Mouse (Mus musculus): ENCODE data around the gene Myof.

Myof gene

DNA sequence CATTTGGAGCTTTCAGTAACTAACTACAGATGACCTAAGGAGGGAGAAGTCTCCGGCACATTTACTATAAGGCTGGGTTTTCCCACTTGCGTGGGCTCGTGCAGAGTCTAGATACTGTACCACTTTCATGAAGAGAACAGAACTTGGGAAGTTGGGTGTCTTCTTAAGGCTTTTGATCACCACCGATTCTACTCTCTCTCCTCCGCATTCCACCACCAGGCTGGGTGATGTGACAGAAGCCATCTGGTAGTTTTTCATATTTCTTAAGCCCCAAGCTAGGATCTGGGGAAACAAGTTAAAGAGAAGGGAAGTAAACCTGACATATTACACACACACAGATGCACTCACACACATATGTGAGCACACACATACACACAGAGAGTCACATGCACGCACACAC, 108.7 kb downstream of the Myof start:
- no peak for DNase-seq

GRCm38 (mm10) chr19:37932198-37932597, 111.2 kb downstream of the Myof start:
- no peak for DNase-seq

DNA sequence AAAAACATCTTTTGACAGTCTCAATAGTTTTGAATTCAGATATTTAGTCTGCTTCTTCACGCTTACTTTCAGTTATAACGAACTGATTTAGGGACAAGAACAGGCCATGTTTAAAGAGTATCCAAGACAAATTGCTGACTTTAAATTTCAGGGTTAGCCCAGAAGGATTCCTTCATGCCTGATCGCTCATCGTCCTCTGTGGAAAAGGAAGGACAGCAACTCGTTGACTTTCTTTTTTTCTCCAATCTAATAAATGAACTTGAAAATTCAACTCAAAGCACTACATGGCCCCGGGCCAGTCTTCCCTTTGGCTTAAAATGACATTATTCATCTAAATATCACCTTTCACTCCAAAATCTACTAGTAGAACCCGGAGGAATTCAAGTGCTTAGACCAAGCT, 115.5 kb downstream of the Myof start:
- no peak for DNase-seq

DNA sequence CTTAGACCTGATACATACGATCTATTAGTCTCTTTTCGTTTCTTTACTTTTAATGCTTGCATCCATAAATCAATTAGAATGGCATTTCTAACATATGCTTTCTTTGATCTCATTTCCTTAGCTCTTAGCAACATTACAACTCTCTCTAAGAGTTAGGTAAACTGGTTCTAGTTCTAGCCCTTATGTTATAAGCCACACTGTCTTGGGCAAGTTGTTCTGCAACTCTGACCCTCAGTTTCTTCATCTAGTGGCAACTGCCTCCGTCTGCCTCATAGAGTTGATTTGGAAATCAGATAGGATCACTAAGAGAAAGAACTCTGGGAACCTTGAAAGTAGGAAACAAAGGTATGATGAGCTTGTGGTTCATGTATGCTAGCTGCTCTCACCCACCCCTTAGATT, 118.1 kb downstream of the Myof start:
- no peak for DNase-seq

GRCm38 (mm10) chr19:37924266-37924665, 119.1 kb downstream of the Myof start:
- DNase-seq = no peak

GRCm38 (mm10) chr19:37921098-37921497, 122.3 kb downstream of the Myof start:
- DNase-seq = no peak

- DNase-seq = no peak
Observed at GRCm38 (mm10) chr19:37918515-37918932, 124.9 kb downstream of the Myof start.

DNA sequence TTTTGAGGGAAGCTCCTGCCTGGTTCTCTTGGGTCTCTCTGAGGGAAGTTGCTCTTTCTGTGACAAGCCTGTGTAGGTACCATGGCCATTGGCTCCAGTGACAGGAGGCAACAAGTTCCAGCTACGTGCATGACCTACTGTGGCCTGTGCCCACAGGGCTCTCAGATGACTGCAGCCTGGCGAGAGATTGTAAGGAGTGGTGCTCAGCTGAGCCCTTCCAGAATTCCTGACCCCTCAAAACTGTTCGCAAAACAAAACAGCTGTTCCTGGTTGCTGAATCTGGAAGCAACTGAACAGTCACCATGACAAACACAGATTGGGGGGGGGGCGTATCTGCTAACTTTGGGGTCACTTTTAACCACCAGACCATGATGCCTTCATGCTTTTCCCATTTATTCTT, 129.1 kb downstream of the Myof start:
- no peak for DNase-seq

DNA sequence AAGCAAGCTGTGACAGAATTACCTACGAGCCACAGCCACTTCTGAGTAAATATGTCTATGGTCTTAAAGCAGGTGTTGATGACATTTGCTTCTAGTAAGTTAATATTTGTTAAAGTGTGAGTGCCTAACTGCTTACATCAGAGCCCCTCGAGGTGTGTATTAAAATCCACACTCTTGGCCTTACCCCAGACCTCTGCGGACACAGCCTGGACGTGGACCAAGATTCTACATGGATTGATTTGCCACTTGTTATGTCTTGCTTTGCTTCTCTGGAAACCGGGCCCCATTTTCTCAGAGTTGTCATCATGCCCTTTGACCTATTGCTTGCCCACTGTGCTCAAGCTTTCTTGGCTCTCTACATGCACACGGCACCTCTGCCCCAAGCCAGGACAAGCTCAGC, 130.9 kb downstream of the Myof start:
- DNase-seq = no peak

DNA sequence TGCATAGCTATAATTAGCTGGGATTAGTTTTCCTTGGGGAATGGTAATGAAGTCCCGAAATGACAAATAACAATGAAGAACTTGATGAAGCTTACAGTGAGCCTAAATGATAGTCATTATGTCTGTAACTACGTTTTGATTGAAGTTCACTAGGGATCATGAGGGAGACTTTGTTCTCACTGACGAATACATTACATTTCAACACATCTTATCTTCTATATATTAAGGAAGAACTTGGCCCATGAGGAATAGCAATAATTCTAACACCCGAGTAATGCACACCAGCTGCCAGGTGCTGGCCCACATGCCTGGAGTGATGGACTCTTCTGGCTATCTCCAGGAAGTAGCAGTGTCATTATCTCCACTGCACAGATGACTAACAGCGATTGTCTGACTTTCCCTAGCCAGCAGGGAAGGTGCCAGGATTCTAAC, 133.5 kb downstream of the Myof start:
- DNase-seq = no peak

DNA sequence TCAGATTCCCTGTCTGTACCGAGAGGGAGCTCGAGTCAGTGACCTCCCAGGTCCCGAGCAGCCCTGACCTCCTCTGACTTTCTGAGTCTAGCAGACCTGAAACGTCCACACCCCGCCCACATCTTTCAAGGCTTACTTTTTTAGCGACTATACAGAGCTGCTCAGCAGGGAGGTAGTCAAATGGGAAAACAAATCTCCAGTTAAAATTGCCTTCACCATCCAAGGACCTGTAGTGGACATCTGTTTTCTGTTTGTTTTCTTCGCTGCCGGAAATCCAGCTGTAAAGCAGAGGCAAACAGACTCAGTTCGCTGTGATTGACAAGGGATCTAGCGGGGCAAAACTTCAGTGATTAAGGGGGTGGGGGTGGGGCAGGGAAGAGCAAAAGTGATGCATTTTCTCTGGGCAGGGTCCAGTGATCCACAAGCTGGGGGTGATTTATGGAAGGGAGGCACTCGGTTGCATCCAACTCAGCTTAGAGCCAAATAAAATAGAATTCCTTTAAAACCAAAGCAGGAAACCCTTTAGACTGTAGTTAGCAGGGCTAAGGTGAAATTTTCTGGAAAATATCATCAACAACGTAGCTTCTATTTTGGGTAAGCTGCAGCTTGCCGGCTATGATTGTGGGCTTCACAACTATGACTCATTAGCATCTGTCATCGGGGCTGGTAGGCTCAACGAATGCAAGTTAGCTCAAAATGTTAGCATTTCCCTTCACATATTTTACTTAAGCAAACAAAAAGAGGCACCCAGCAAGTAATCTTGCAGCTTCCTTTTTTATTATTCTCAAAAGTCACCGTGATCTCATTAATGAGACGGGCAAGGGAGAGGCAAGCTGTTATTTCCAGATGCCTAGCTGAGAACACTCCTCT, 135.7 kb downstream of the Myof start:
- DNase-seq = no peak

DNA sequence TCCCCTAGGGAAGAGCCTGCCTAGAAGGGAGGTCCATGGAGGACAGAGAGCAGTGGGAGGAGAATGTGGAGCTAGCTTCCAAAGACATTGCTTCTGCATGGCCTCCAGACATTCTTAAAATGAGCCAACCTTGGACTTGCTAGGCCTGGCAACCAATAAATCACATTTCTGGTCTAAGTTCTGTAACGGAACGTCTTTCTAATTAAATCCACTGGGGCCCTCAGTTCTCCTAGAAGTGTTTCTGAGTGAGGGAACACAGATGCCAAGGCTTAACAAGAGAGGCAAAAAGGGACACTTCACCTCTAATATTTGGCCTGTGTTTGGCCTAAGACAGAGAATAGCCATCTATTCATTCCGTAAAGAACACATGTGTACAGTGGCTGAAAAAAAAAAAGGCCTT, 136.5 kb downstream of the Myof start:
- DNase-seq = no peak

GRCm38 (mm10) chr19:37896081-37896480, 147.3 kb downstream of the Myof start:
- no peak for DNase-seq

DNA sequence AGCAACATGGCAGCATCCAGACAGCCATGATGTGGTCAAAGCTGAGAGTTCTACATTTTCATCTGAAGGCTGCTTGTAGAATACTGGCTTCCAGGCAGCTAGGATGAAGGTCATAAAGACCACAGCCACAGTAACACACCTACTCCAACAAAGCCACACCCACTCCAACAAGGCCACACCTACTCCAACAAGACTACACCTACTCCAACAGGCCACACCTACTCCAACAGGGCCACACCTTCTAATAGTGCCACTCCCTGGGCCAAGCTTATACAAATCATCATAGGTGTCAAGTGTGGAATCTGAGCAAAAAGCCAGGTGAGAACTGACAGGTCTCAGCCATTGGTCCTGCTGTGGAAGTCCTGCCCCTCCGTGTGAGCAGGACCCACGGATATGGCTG, 152.4 kb downstream of the Myof start:
- DNase-seq = no peak

GRCm38 (mm10) chr19:37886355-37887120, 156.8 kb downstream of the Myof start:
- DNase-seq = peak; percentile 41 to 49

DNA sequence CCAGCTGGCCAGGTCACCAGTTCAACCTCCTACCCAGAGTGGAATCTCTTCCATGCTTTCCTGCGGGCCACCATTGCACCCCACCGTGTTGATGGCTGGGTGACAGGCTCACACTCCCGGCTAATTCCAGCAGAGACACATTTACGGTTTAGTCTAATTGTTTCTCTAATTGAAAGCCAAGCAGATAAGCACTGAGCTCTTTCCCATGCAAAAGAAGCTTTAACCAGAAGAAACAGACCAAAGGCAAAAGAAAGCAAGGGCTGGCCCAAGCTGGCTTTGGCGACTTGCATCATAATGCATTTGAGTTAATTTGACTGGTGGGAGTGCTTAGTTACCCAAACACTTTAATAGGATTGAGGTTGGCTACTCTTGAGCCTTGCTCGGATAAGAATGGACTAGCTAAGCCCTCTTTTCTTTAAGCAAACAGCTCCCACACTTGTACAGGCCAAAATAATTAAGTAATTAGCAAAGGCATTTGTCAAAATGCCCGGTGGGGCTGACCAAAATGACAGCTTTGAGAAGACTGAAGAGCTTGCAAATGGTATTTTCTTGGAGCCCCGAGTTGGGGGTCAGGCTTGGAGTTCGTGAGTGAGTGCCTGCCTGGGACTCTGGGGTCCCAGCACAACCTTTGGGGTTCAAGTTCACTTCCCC, 161.8 kb downstream of the Myof start:
- no peak for DNase-seq

DNA sequence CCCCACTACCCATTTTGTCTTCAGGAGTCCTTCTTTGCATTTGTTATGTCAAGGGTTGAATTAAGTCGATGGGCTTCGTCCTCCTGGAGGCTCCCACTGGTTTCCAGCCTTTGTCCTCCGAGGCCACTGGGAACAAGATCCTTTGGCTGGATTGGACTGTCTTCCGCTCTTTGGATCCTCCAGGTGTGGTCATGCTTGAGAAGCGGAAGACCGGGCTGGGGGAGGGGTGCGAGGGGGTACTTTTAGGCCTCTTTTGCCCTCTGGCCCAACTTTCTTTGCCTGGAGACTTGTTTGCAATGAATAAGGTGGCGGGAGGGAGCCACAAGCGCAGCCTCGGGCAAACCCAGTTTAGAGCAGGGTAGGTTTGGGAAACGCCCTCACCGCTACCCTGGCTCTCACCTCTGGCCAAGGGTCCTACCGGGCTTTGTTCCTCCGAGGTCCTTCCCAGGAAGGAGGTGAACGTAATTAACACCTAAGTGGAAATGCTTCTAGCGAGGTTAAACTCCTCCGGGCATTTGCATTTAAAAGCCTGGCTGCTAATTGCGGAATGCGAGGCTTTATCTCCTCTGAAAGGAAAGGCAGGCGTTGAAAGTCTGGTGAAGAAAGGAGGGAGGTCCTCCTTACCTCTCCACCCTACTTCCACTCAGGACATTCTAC, 165.7 kb downstream of the Myof start:
- no peak for DNase-seq

- DNase-seq = no peak
Observed at GRCm38 (mm10) chr19:37876605-37877245, 166.7 kb downstream of the Myof start.

DNA sequence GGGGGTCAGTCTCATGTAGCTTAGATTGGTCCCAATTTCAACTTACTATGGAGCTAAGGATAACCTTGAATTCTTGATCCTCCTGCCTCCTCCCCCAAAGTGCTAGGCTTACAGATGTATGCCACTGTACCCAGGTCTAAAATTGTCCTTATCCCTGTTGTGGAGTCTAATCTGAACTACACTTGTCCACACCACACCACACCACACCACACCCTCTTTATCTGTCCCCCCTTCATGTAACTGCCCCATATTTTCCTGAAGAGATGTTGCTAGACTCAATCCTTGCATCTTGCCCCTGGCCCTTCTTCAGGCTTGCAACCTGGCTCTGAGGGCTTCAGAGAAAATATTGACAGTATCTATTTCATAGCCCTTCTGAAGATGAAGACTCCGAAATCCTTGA, 169.9 kb downstream of the Myof start:
- DNase-seq = no peak

- DNase-seq = no peak
Observed at GRCm38 (mm10) chr19:37867592-37867991, 175.8 kb downstream of the Myof start.

DNA sequence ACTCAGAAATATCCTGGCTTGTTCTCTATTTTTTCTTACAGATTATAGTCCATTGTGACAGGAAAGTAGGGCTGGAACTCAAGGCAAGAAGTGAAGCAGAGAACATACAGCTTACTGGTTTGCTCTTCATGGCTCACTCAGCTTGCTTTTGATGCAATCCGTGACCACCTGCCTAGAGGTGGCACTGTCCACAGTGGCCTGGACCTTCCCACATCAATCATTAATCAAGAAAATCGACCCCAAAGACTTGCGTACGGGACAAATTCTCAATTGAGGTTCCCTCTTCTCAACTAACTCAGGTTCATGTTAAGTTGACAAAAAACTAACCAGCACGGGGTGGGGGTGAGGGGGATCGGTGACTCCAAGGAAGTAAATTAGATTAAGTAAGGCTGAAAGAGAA, 176.4 kb downstream of the Myof start:
- DNase-seq = no peak

GRCm38 (mm10) chr19:37861171-37861570, 182.2 kb downstream of the Myof start:
- DNase-seq = no peak

- no peak for DNase-seq
Observed at GRCm38 (mm10) chr19:37860267-37860666, 183.1 kb downstream of the Myof start.

Measured in B cell, adult 2 months (primary cell).